Mouse (Mus musculus): Measurements from ENCODE around the gene Olfr68. TPM values are rescaled to one million over a fixed set of nuclear protein-coding genes. Genes with fewer than 3 reads are reported as not detected.
"Not testable (repeated sequence)": the region's sequence is repeated elsewhere in the genome, so short reads cannot be mapped to it uniquely, and the experiment has no call there.

Olfr68 gene
- polyA plus RNA-seq, 1 experiment from 2014 or later = not detected

- no peak overlapping the region for H3K4me3 ChIP-seq (replicated peaks; ENCODE audit: low read depth, low read length)
- no peaks in the 10 kb centered on the region for H3K27me3 ChIP-seq (ENCODE audit: control insufficient read depth, insufficient read depth, low read length)
- no peaks in the 10 kb centered on the region for H3K36me3 ChIP-seq (ENCODE audit: control insufficient read depth, insufficient read depth, low read length)
- DNase-seq = no peak
- H3K9me3 ChIP-seq (ENCODE audit: control insufficient read depth, low read length) = no peaks in the 10 kb centered on the region
- H3K27ac ChIP-seq (replicated peaks; ENCODE audit: low read depth, low read length) = no peak overlapping the region
- WGBS = 29% methylated on average over 4 of the region's 4 CpGs
- no peak overlapping the region for H3K9ac ChIP-seq (replicated peaks; ENCODE audit: low read length)
- no peaks in the 10 kb centered on the region for H3K4me1 ChIP-seq (ENCODE audit: control insufficient read depth, insufficient read depth, low read length)
- no peak for ATAC-seq (ENCODE audit: low FRiP score, low TSS enrichment)
- no peak overlapping the region for H3K4me2 ChIP-seq (ENCODE audit: low read length)
Measured at GRCm38 (mm10) chr7:103792669-103793388, 13.3 kb upstream of the Olfr68 start.

- no peak for DNase-seq
- 86% methylated on average over 3 of the region's 3 CpGs for WGBS
Measured at GRCm38 (mm10) chr7:103791721-103792120, 12.2 kb upstream of the Olfr68 start, which contains the start of gene Olfr67. TSS of gene Olfr67 (minus strand) at chr7:103791821.

GRCm38 (mm10) chr7:103777652-103778051, 1.8 kb downstream of the Olfr68 start:
- not testable (repeated sequence) for DNase-seq; ATAC-seq (ENCODE audit: low FRiP score, low TSS enrichment); H3K9me3 ChIP-seq (ENCODE audit: control insufficient read depth, low read length); H3K4me3 ChIP-seq (replicated peaks; ENCODE audit: low read depth, low read length); H3K4me2 ChIP-seq (ENCODE audit: low read length); H3K27ac ChIP-seq (replicated peaks; ENCODE audit: low read depth, low read length); H3K9ac ChIP-seq (replicated peaks; ENCODE audit: low read length); H3K36me3 ChIP-seq (ENCODE audit: control insufficient read depth, insufficient read depth, low read length); H3K27me3 ChIP-seq (ENCODE audit: control insufficient read depth, insufficient read depth, low read length); H3K4me1 ChIP-seq (ENCODE audit: control insufficient read depth, insufficient read depth, low read length)
- 84% methylated on average over 4 of the region's 4 CpGs for WGBS

More at GRCm38 (mm10) chr7:103791721-103792120, 12.2 kb upstream of the Olfr68 start, which contains the start of gene Olfr67:
- H3K36me3 ChIP-seq (ENCODE audit: control insufficient read depth, insufficient read depth, low read length) = no peaks in the 10 kb centered on the region
- no peak within 1 kb of the TSS for H3K9ac ChIP-seq (replicated peaks; ENCODE audit: low read length)
- no peaks in the 10 kb centered on the region for H3K27me3 ChIP-seq (ENCODE audit: control insufficient read depth, insufficient read depth, low read length)
- H3K4me1 ChIP-seq (ENCODE audit: control insufficient read depth, insufficient read depth, low read length) = no peaks in the 10 kb centered on the region
- H3K4me2 ChIP-seq (ENCODE audit: low read length) = no peak within 1 kb of the TSS
- no peaks in the 10 kb centered on the region for H3K9me3 ChIP-seq (ENCODE audit: control insufficient read depth, low read length)
- no peak for ATAC-seq (ENCODE audit: low FRiP score, low TSS enrichment)
- H3K27ac ChIP-seq (replicated peaks; ENCODE audit: low read depth, low read length) = no peak within 1 kb of the TSS
- H3K4me3 ChIP-seq (replicated peaks; ENCODE audit: low read depth, low read length) = no peak within 1 kb of the TSS

GRCm38 (mm10) chr7:103771494-103771893, 8.0 kb downstream of the Olfr68 start, which contains the start of gene Olfr69:
TSS of gene Olfr69 (minus strand) at chr7:103771594.
- ATAC-seq (ENCODE audit: low FRiP score, low TSS enrichment) (no peak), DNase-seq (no peak)
- Histone ChIP-seq H3K9ac (replicated peaks; ENCODE audit: low read length) (no peak within 1 kb of the TSS), H3K27ac (replicated peaks; ENCODE audit: low read depth, low read length) (no peak within 1 kb of the TSS), H3K9me3 (ENCODE audit: control insufficient read depth, low read length) (no peaks in the 10 kb centered on the region), H3K27me3 (ENCODE audit: control insufficient read depth, insufficient read depth, low read length) (no peaks in the 10 kb centered on the region), H3K36me3 (ENCODE audit: control insufficient read depth, insufficient read depth, low read length) (no peaks in the 10 kb centered on the region), H3K4me3 (replicated peaks; ENCODE audit: low read depth, low read length) (no peak within 1 kb of the TSS), H3K4me2 (ENCODE audit: low read length) (no peak within 1 kb of the TSS), H3K4me1 (ENCODE audit: control insufficient read depth, insufficient read depth, low read length) (no peaks in the 10 kb centered on the region)
- WGBS = 78% methylated on average over 2 of the region's 2 CpGs

- not testable (repeated sequence) for H3K27me3 ChIP-seq (ENCODE audit: control insufficient read depth, insufficient read depth, low read length); H3K9me3 ChIP-seq (ENCODE audit: control insufficient read depth, low read length); DNase-seq; H3K4me3 ChIP-seq (replicated peaks; ENCODE audit: low read depth, low read length); H3K4me1 ChIP-seq (ENCODE audit: control insufficient read depth, insufficient read depth, low read length); H3K9ac ChIP-seq (replicated peaks; ENCODE audit: low read length); ATAC-seq (ENCODE audit: low FRiP score, low TSS enrichment); H3K4me2 ChIP-seq (ENCODE audit: low read length); H3K27ac ChIP-seq (replicated peaks; ENCODE audit: low read depth, low read length); H3K36me3 ChIP-seq (ENCODE audit: control insufficient read depth, insufficient read depth, low read length)
- WGBS = 90% methylated on average over 5 of the region's 6 CpGs
Measured at GRCm38 (mm10) chr7:103767687-103768086, 11.8 kb downstream of the Olfr68 start.

GRCm38 (mm10) chr7:103762212-103762611, 17.3 kb downstream of the Olfr68 start:
- H3K27me3 ChIP-seq (ENCODE audit: control insufficient read depth, insufficient read depth, low read length); H3K4me1 ChIP-seq (ENCODE audit: control insufficient read depth, insufficient read depth, low read length); H3K4me2 ChIP-seq (ENCODE audit: low read length); DNase-seq; H3K4me3 ChIP-seq (replicated peaks; ENCODE audit: low read depth, low read length); H3K9ac ChIP-seq (replicated peaks; ENCODE audit: low read length); H3K9me3 ChIP-seq (ENCODE audit: control insufficient read depth, low read length); ATAC-seq (ENCODE audit: low FRiP score, low TSS enrichment); H3K36me3 ChIP-seq (ENCODE audit: control insufficient read depth, insufficient read depth, low read length); H3K27ac ChIP-seq (replicated peaks; ENCODE audit: low read depth, low read length): not testable (repeated sequence)
- 89% methylated on average over 6 of the region's 6 CpGs for WGBS

- Histone ChIP-seq H3K4me2 (ENCODE audit: low read length) (no peak within 1 kb of the TSS), H3K36me3 (ENCODE audit: control insufficient read depth, insufficient read depth, low read length) (no peaks in the 10 kb centered on the region), H3K4me1 (ENCODE audit: control insufficient read depth, insufficient read depth, low read length) (no peaks in the 10 kb centered on the region), H3K9ac (replicated peaks; ENCODE audit: low read length) (no peak within 1 kb of the TSS), H3K27me3 (ENCODE audit: control insufficient read depth, insufficient read depth, low read length) (no peaks in the 10 kb centered on the region), H3K27ac (replicated peaks; ENCODE audit: low read depth, low read length) (no peak within 1 kb of the TSS), H3K4me3 (replicated peaks; ENCODE audit: low read depth, low read length) (no peak within 1 kb of the TSS), H3K9me3 (ENCODE audit: control insufficient read depth, low read length) (no peaks in the 10 kb centered on the region)
- no peak for DNase-seq
- ATAC-seq (ENCODE audit: low FRiP score, low TSS enrichment) = no peak
- 49% methylated on average over 2 of the region's 2 CpGs for WGBS
Measured at GRCm38 (mm10) chr7:103757233-103757632, 22.3 kb downstream of the Olfr68 start, which contains the start of gene Olfr630. TSS of gene Olfr630 (minus strand) at chr7:103757333.

GRCm38 (mm10) chr7:103744843-103745242, 34.7 kb downstream of the Olfr68 start, which contains the start of gene Olfr629:
TSS of gene Olfr629 (minus strand) at chr7:103744943.
- H3K36me3 ChIP-seq (ENCODE audit: control insufficient read depth, insufficient read depth, low read length) = no peaks in the 10 kb centered on the region
- H3K9me3 ChIP-seq (ENCODE audit: control insufficient read depth, low read length) = no peaks in the 10 kb centered on the region
- H3K27ac ChIP-seq (replicated peaks; ENCODE audit: low read depth, low read length) = no peak within 1 kb of the TSS
- no peaks in the 10 kb centered on the region for H3K4me1 ChIP-seq (ENCODE audit: control insufficient read depth, insufficient read depth, low read length)
- H3K4me2 ChIP-seq (ENCODE audit: low read length) = no peak within 1 kb of the TSS
- H3K27me3 ChIP-seq (ENCODE audit: control insufficient read depth, insufficient read depth, low read length) = no peaks in the 10 kb centered on the region
- 70% methylated on average over 2 of the region's 2 CpGs for WGBS
- no peak for DNase-seq
- no peak within 1 kb of the TSS for H3K4me3 ChIP-seq (replicated peaks; ENCODE audit: low read depth, low read length)
- no peak within 1 kb of the TSS for H3K9ac ChIP-seq (replicated peaks; ENCODE audit: low read length)
- no peak for ATAC-seq (ENCODE audit: low FRiP score, low TSS enrichment)

- Histone ChIP-seq H3K27me3 (ENCODE audit: control insufficient read depth, insufficient read depth, low read length) (no peaks in the 10 kb centered on the region), H3K9ac (replicated peaks; ENCODE audit: low read length) (no peak within 1 kb of the TSS), H3K27ac (replicated peaks; ENCODE audit: low read depth, low read length) (no peak within 1 kb of the TSS), H3K4me2 (ENCODE audit: low read length) (no peak within 1 kb of the TSS), H3K4me3 (replicated peaks; ENCODE audit: low read depth, low read length) (no peak within 1 kb of the TSS), H3K36me3 (ENCODE audit: control insufficient read depth, insufficient read depth, low read length) (no peaks in the 10 kb centered on the region), H3K4me1 (ENCODE audit: control insufficient read depth, insufficient read depth, low read length) (no peaks in the 10 kb centered on the region), H3K9me3 (ENCODE audit: control insufficient read depth, low read length) (no peaks in the 10 kb centered on the region)
- DNase-seq (no peak), ATAC-seq (ENCODE audit: low FRiP score, low TSS enrichment) (no peak)
- WGBS = 86% methylated on average over 1 of the region's 1 CpGs
Measured at GRCm38 (mm10) chr7:103730074-103730473, 49.4 kb downstream of the Olfr68 start, which contains the start of gene Olfr628. TSS of gene Olfr628 (plus strand) at chr7:103730374.
